Mouse (Mus musculus): ENCODE data around the gene Tnf.

DNA sequence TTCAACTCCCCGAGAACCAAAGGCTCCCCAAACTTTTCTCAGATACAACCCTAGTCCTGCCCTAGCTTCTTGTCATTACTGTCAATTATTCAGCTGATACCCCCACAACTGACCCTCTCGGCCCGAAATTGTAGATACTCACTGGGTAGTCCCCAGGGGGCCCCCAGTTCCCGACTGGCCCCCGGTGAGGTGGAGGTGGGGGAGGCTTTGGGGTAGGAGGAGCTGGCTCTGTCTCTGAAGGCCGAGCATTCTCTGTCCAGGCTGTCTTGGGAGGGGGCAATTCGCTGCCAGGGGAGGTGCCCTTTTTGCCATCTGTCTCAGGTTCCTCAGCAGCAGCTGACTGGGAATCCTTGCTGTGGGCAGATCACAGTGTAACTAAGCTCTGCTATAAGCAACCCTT, 42.2 kb downstream of the Tnf start:
- TF ChIP-seq CTCF (IDR thresholded peaks at IDR 0.05; ENCODE audit: control insufficient read depth, insufficient read depth, low read length), result no peak
- TF ChIP-seq POLR2A (IDR thresholded peaks at IDR 0.05; ENCODE audit: borderline replicate concordance, control insufficient read depth, low read depth, low read length), result no peak
